Mouse (Mus musculus): ENCODE measurements around the gene Brd2.

The Brd2 gene

GRCm38 (mm10) chr17:34088124-34088523 lies 34.3 kb downstream of the Brd2 start:
- in situ Hi-C loops (cut with MseI, MboI), result no loop called here

GRCm38 (mm10) chr17:34087386-34087785 lies 35.0 kb downstream of the Brd2 start:
- in situ Hi-C loops (cut with MseI, MboI), result no loop called here

GRCm38 (mm10) chr17:34083104-34083503 lies 39.3 kb downstream of the Brd2 start:
- in situ Hi-C loops (cut with MseI, MboI), result no loop called here

- in situ Hi-C loops (cut with MseI, MboI), result loop anchor here (10.0 kb wide), 2 partner anchors 85 to 155 kb away; partner anchors contain the start of gene H2-Ob (in 1 of the 2)
These were observed 42.8 kb downstream of the Brd2 start for GRCm38 (mm10) chr17:34079621-34080020.

GRCm38 (mm10) chr17:34079002-34079401 lies 43.4 kb downstream of the Brd2 start:
- in situ Hi-C loops (cut with MseI, MboI), result loop anchor here (10.0 kb wide), 2 partner anchors 86 to 156 kb away; partner anchors contain the start of gene H2-Ob (in 1 of the 2)

GRCm38 (mm10) chr17:34078148-34078547 lies 44.3 kb downstream of the Brd2 start:
- in situ Hi-C loops (cut with MseI, MboI), result loop anchor here (10.0 kb wide), 2 partner anchors 87 to 157 kb away; partner anchors contain the start of gene H2-Ob (in 1 of the 2)

GRCm38 (mm10) chr17:34077549-34077948 lies 44.9 kb downstream of the Brd2 start:
- in situ Hi-C loops (cut with MseI, MboI), result loop anchor here (10.0 kb wide), 2 partner anchors 87 to 157 kb away; partner anchors contain the start of gene H2-Ob (in 1 of the 2)

GRCm38 (mm10) chr17:34075271-34075670 lies 47.2 kb downstream of the Brd2 start:
- in situ Hi-C loops (cut with MseI, MboI), result loop anchor here (10.0 kb wide), 2 partner anchors 90 to 160 kb away; partner anchors contain the start of gene H2-Ob (in 1 of the 2)

- in situ Hi-C loops (cut with MseI, MboI), result loop anchor here (10.0 kb wide), 2 partner anchors 93 to 163 kb away; partner anchors contain the start of gene H2-Ob (in 1 of the 2)
These were observed 50.3 kb downstream of the Brd2 start for GRCm38 (mm10) chr17:34072091-34072490.

- in situ Hi-C loops (cut with MseI, MboI), result no loop called here
These were observed 53.6 kb downstream of the Brd2 start for GRCm38 (mm10) chr17:34068864-34069263.
